Mouse (Mus musculus): ENCODE measurements around the gene Gm20388. TPM values are rescaled to one million over a fixed set of nuclear protein-coding genes. Genes with fewer than 3 reads are reported as not detected.

Gene Gm20388
- polyA plus RNA-seq, 1 experiment from 2014 or later: 7.4 TPM

DNA sequence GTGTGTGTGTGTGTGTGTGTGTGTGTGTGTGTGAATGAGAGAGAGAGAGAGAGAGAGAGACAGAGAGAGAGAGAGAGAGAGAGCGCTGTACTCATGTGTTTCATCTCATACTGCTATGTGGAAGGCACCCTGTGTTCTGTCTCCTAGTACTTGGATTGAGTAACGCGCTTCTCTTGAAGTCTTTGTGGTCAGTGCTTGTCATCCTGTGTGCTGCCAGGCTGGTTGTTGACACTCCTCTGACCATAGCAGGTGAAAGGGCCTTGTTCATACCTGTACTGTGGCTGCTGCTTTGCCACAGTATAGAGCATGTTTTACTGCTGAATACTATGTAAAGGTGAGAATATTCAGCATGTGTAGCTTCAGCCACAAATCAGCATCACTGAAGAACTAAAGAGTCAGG, 2075.0 kb downstream of the Gm20388 start:
- H3K9me3 ChIP-seq (replicated peaks; ENCODE audit: control insufficient read depth, low read length): no peaks in the 10 kb centered on the region
- ATAC-seq (ENCODE audit: insufficient read depth, low FRiP score): no peak
- WGBS: 98% methylated on average over 3 of the region's 3 CpGs

DNA sequence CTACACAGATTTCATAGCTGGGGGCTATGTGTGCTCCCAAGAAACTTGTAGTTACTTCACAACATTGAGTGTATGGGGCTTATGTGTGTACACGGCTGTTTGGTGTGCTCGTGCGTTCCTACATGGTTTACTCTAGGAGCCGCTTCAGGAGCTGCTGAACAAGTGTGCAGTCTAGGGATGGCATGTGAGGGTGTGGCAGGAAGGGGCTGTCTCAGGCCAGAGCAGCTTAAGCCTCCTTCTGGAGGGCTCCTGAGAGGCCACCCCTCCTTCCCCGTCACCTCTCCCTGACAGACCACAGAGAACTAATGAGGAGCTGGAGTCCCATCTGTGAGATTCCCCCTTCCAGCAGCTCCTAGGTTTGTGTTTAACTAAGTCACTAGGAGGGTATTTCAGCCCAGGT, 2077.3 kb downstream of the Gm20388 start:
- Histone ChIP-seq H3K27me3 (ENCODE audit: control insufficient read depth, insufficient read depth, low read length) (no peaks in the 10 kb centered on the region), H3K4me3 (replicated peaks; ENCODE audit: low read length) (no peak overlapping the region), H3K36me3 (ENCODE audit: control insufficient read depth, insufficient read depth, low read length) (0 out of 2 replicates have a peak, but pooled peaks cover 11% of the 10 kb centered on the region), H3K9ac (ENCODE audit: low read length) (no peak overlapping the region), H3K9me3 (replicated peaks; ENCODE audit: control insufficient read depth, low read length) (no peaks in the 10 kb centered on the region), H3K27ac (ENCODE audit: low read length) (no peak overlapping the region), H3K4me2 (ENCODE audit: low read depth, low read length) (no peak overlapping the region), H3K4me1 (ENCODE audit: control insufficient read depth, insufficient read depth, low read length) (no peaks in the 10 kb centered on the region)
- WGBS: 86% methylated on average over 5 of the region's 5 CpGs
- no peak for ATAC-seq (ENCODE audit: insufficient read depth, low FRiP score)

More for the DNA sequence above, 2075.0 kb downstream of the Gm20388 start:
- Histone ChIP-seq H3K4me2 (ENCODE audit: low read depth, low read length) (no peak overlapping the region), H3K4me3 (replicated peaks; ENCODE audit: low read length) (no peak overlapping the region), H3K27me3 (ENCODE audit: control insufficient read depth, insufficient read depth, low read length) (no peaks in the 10 kb centered on the region), H3K4me1 (ENCODE audit: control insufficient read depth, insufficient read depth, low read length) (no peaks in the 10 kb centered on the region), H3K36me3 (ENCODE audit: control insufficient read depth, insufficient read depth, low read length) (peaks cover 10% of the 10 kb centered on the region; the same call in 1 of the 2 replicates), H3K9ac (ENCODE audit: low read length) (no peak overlapping the region), H3K27ac (ENCODE audit: low read length) (no peak overlapping the region)

DNA sequence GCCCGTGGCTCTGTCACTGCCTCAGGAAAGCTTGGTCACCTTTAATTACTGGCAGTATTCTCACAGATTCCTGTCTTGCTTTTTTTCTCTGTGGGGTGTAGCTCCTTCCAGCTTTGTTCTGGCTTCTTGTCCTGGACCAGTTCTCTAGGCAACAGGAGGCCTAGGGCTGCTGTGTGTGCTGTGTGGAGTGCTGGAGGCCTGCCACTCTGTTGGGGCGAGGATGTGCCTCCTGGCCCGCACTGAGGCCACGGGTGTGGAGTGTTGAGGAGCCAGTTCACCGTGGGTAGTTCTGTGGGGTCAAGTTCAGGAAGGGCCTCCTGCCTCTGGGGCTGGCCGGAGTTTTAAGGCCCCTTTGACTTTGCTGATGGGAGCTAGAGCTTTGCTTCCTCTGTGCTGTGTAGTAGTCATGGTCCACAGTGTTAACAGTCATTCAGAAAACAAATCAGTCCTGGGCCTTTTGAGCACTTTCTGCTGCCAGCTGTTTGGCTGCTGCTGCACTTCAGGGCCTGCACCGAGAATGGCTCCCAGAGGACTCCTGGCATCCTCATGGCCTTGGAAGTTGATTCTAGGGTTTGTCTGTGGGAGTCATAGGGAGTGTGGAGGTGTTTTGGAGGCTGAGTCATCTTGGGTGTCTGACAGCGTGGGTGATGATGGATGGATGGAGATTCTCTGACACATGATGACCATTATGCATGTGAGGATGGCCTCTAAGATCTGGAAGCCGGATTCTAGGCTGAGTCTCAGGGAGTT, 2080.0 kb downstream of the Gm20388 start:
- Histone ChIP-seq H3K36me3 (ENCODE audit: control insufficient read depth, insufficient read depth, low read length) (0 out of 2 replicates have a peak, but pooled peaks cover 10% of the 10 kb centered on the region), H3K27me3 (ENCODE audit: control insufficient read depth, insufficient read depth, low read length) (no peaks in the 10 kb centered on the region), H3K4me3 (replicated peaks; ENCODE audit: low read length) (no peak overlapping the region), H3K9me3 (replicated peaks; ENCODE audit: control insufficient read depth, low read length) (no peaks in the 10 kb centered on the region), H3K27ac (ENCODE audit: low read length) (no peak overlapping the region), H3K4me2 (ENCODE audit: low read depth, low read length) (no peak overlapping the region), H3K4me1 (ENCODE audit: control insufficient read depth, insufficient read depth, low read length) (no peaks in the 10 kb centered on the region), H3K9ac (ENCODE audit: low read length) (no peak overlapping the region)
- WGBS: 82% methylated on average over 9 of the region's 9 CpGs
- no peak for ATAC-seq (ENCODE audit: insufficient read depth, low FRiP score)

DNA sequence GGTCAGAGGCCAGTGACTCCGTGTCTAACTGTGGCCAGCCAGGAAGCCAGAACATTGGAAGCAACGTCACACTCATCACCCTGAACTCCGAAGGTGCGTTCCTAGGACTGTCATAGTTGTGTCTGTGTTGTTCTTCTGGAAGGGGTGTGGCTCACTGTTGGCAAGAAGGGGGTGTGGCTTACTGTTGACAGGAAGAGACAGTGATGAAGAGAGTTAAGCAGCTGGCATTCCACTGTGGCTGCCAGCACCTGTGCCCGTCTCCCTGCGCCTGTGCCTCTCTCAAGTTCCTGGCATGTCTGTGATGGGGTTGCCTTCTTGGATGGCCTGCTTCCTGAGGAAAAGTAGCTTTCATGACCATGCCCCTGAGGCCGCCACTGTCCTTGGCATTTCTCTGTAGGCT, 2081.0 kb downstream of the Gm20388 start:
- 76% methylated on average over 7 of the region's 7 CpGs for WGBS
- no peak for ATAC-seq (ENCODE audit: insufficient read depth, low FRiP score)
- H3K27me3 ChIP-seq (ENCODE audit: control insufficient read depth, insufficient read depth, low read length): no peaks in the 10 kb centered on the region
- no peak overlapping the region for H3K27ac ChIP-seq (ENCODE audit: low read length)
- H3K9ac ChIP-seq (ENCODE audit: low read length): no peak overlapping the region
- 0 out of 2 replicates have a peak, but pooled peaks cover 8% of the 10 kb centered on the region for H3K36me3 ChIP-seq (ENCODE audit: control insufficient read depth, insufficient read depth, low read length)
- no peak overlapping the region for H3K4me3 ChIP-seq (replicated peaks; ENCODE audit: low read length)
- no peaks in the 10 kb centered on the region for H3K9me3 ChIP-seq (replicated peaks; ENCODE audit: control insufficient read depth, low read length)
- H3K4me2 ChIP-seq (ENCODE audit: low read depth, low read length): no peak overlapping the region
- H3K4me1 ChIP-seq (ENCODE audit: control insufficient read depth, insufficient read depth, low read length): no peaks in the 10 kb centered on the region

DNA sequence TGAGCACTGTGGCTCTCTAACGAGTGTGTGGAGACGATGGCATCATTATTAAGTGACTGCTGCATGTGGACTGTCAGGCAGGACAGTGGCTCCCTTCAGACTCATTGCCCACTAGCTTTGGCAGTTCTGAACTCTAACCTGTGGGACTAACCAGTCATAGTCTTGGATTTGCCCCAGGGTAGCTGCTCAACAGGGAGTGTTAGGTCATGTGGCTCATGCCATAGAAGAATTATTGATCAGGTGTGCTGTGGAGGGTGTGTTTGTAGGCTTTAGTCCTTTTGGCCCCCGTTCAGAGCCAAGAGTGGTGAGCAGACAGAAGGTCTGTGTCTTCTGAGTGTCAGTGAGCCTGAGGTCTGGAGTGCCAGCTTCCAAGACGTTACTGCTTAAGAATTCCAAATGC, 2082.3 kb downstream of the Gm20388 start:
- no peaks in the 10 kb centered on the region for H3K4me1 ChIP-seq (ENCODE audit: control insufficient read depth, insufficient read depth, low read length)
- H3K27me3 ChIP-seq (ENCODE audit: control insufficient read depth, insufficient read depth, low read length): no peaks in the 10 kb centered on the region
- no peak overlapping the region for H3K4me2 ChIP-seq (ENCODE audit: low read depth, low read length)
- H3K9me3 ChIP-seq (replicated peaks; ENCODE audit: control insufficient read depth, low read length): no peaks in the 10 kb centered on the region
- no peak overlapping the region for H3K27ac ChIP-seq (ENCODE audit: low read length)
- 79% methylated on average over 4 of the region's 4 CpGs for WGBS
- no peak overlapping the region for H3K9ac ChIP-seq (ENCODE audit: low read length)
- no peak for ATAC-seq (ENCODE audit: insufficient read depth, low FRiP score)
- 0 out of 2 replicates have a peak, but pooled peaks cover 10% of the 10 kb centered on the region for H3K36me3 ChIP-seq (ENCODE audit: control insufficient read depth, insufficient read depth, low read length)
- H3K4me3 ChIP-seq (replicated peaks; ENCODE audit: low read length): no peak overlapping the region

DNA sequence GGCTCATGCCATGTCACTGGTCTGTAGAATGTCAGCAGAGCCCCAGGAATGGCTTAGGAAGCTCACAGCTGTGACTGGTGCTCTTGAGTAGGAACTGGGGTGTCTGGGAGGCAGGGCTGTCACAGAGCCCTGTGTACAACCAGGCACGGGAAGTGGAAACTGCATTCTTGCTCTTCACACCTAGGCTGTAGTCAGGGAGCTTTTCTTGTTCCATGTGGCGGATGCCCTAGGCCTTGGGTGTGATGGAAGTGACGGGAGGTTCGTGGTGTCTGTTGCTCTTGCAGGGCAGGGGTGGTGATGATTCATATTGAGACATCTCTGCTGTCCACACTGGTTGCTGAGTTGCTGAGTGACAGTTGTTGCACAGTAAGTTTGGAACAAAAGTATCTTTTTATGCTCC, 2084.5 kb downstream of the Gm20388 start:
- Histone ChIP-seq H3K9ac (ENCODE audit: low read length) (no peak overlapping the region), H3K27me3 (ENCODE audit: control insufficient read depth, insufficient read depth, low read length) (no peaks in the 10 kb centered on the region), H3K36me3 (ENCODE audit: control insufficient read depth, insufficient read depth, low read length) (peaks cover 19% of the 10 kb centered on the region; the same call in 1 of the 2 replicates), H3K4me2 (ENCODE audit: low read depth, low read length) (no peak overlapping the region), H3K9me3 (replicated peaks; ENCODE audit: control insufficient read depth, low read length) (no peaks in the 10 kb centered on the region), H3K27ac (ENCODE audit: low read length) (no peak overlapping the region), H3K4me1 (ENCODE audit: control insufficient read depth, insufficient read depth, low read length) (no peaks in the 10 kb centered on the region), H3K4me3 (replicated peaks; ENCODE audit: low read length) (no peak overlapping the region)
- no peak for ATAC-seq (ENCODE audit: insufficient read depth, low FRiP score)
- 70% methylated on average over 4 of the region's 4 CpGs for WGBS

DNA sequence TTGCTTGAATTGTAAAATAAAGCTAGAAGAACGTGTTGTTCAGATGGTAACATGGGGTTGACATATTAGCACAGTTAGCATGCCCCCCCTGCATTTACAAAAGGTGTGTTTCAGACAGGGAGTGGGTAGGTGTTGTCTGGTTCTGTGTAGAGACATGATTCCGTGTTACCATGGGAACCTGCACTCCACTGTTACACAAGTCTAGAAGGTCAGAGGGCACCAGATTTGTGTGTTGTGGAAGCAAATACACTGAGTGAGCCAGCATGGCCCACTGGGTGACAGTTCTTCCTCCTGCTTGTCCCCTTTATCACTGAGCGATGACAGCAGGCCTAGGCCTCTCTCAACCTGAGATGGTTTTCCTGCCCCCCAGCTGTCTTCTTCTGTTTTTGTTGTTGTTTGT, 2085.3 kb downstream of the Gm20388 start:
- no peak overlapping the region for H3K4me3 ChIP-seq (replicated peaks; ENCODE audit: low read length)
- H3K27ac ChIP-seq (ENCODE audit: low read length): no peak overlapping the region
- no peaks in the 10 kb centered on the region for H3K9me3 ChIP-seq (replicated peaks; ENCODE audit: control insufficient read depth, low read length)
- no peaks in the 10 kb centered on the region for H3K4me1 ChIP-seq (ENCODE audit: control insufficient read depth, insufficient read depth, low read length)
- ATAC-seq (ENCODE audit: insufficient read depth, low FRiP score): no peak
- no peaks in the 10 kb centered on the region for H3K27me3 ChIP-seq (ENCODE audit: control insufficient read depth, insufficient read depth, low read length)
- H3K4me2 ChIP-seq (ENCODE audit: low read depth, low read length): no peak overlapping the region
- peaks cover 19% of the 10 kb centered on the region; the same call in 1 of the 2 replicates for H3K36me3 ChIP-seq (ENCODE audit: control insufficient read depth, insufficient read depth, low read length)
- WGBS: 77% methylated on average over 3 of the region's 3 CpGs
- no peak overlapping the region for H3K9ac ChIP-seq (ENCODE audit: low read length)

DNA sequence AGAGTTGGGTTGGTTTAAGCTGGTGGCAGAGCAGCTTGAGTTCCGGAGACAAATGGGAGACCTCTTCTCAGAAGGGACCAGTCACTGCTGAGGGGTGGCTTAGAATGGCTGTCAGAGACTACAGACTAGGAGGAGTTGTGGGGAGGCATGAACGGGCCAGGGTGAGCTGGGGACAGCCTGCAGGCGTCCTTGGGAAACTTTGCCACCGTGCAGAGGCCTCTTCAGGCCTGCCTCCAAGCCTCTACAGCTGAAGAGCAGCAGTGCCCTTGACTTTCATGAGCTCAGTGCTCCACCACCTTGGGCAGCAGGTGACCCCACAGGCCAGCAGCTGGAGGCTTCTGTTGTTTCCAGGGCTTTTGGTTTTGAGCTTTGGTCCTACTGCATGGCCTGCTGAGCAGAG, 2088.0 kb downstream of the Gm20388 start:
- Histone ChIP-seq H3K27me3 (ENCODE audit: control insufficient read depth, insufficient read depth, low read length) (no peaks in the 10 kb centered on the region), H3K4me3 (replicated peaks; ENCODE audit: low read length) (no peak overlapping the region), H3K9me3 (replicated peaks; ENCODE audit: control insufficient read depth, low read length) (no peaks in the 10 kb centered on the region), H3K4me1 (ENCODE audit: control insufficient read depth, insufficient read depth, low read length) (no peaks in the 10 kb centered on the region), H3K9ac (ENCODE audit: low read length) (no peak overlapping the region), H3K4me2 (ENCODE audit: low read depth, low read length) (no peak overlapping the region), H3K36me3 (ENCODE audit: control insufficient read depth, insufficient read depth, low read length) (peaks cover 18% of the 10 kb centered on the region; the same call in 1 of the 2 replicates), H3K27ac (ENCODE audit: low read length) (no peak overlapping the region)
- WGBS: 86% methylated on average over 4 of the region's 4 CpGs
- ATAC-seq (ENCODE audit: insufficient read depth, low FRiP score): no peak

DNA sequence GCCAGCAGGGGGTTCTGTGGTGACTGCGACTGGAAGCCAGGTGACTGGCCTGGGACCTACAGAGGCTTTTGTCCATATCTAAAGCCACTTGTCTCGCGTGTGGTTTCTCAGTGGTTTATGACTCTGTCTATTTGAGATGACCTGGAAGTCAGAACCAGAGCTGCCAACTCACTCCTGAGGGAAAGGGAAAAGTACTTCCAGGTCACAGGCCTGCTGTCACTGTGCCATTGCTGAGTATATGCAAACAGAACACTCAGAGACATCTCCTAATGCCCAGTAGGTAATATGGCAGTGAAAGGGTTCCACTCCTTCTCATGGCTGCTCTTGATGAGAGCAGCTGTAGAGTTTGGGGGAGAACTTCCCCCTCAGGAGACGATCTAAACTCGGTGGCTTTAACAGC, 2088.6 kb downstream of the Gm20388 start:
- Histone ChIP-seq H3K27ac (ENCODE audit: low read length) (no peak overlapping the region), H3K9me3 (replicated peaks; ENCODE audit: control insufficient read depth, low read length) (no peaks in the 10 kb centered on the region), H3K36me3 (ENCODE audit: control insufficient read depth, insufficient read depth, low read length) (peaks cover 18% of the 10 kb centered on the region; the same call in 1 of the 2 replicates), H3K4me2 (ENCODE audit: low read depth, low read length) (no peak overlapping the region), H3K4me1 (ENCODE audit: control insufficient read depth, insufficient read depth, low read length) (no peaks in the 10 kb centered on the region), H3K4me3 (replicated peaks; ENCODE audit: low read length) (no peak overlapping the region), H3K9ac (ENCODE audit: low read length) (no peak overlapping the region), H3K27me3 (ENCODE audit: control insufficient read depth, insufficient read depth, low read length) (no peaks in the 10 kb centered on the region)
- WGBS: 89% methylated on average over 5 of the region's 5 CpGs
- no peak for ATAC-seq (ENCODE audit: insufficient read depth, low FRiP score)
